Mouse (Mus musculus): ENCODE results near the gene Olfr642. TPM values are rescaled to one million over a fixed set of nuclear protein-coding genes. Genes with fewer than 3 reads are reported as not detected.

Gene Olfr642
- polyA plus RNA-seq, 1 experiment from 2014 or later, result not detected

- Histone ChIP-seq H3K27me3 (ENCODE audit: control insufficient read depth, insufficient read depth, low read length) (no peaks in the 10 kb centered on the region), H3K9me3 (ENCODE audit: control insufficient read depth, low read length) (no peaks in the 10 kb centered on the region), H3K27ac (ENCODE audit: low read depth, low read length) (no peak overlapping the region), H3K4me2 (ENCODE audit: low read depth, low read length) (no peak overlapping the region), H3K36me3 (ENCODE audit: control insufficient read depth, insufficient read depth, low read length) (no peaks in the 10 kb centered on the region), H3K4me3 (ENCODE audit: low read depth, low read length) (no peak overlapping the region), H3K9ac (replicated peaks; ENCODE audit: low read depth, low read length) (no peak overlapping the region), H3K4me1 (ENCODE audit: control insufficient read depth, insufficient read depth, low read length) (no peaks in the 10 kb centered on the region)
- WGBS, result 88% methylated on average over 6 of the region's 6 CpGs
- no peak for ATAC-seq (ENCODE audit: low read depth)
Measured at GRCm38 (mm10) chr7:104021651-104022050, 30.8 kb downstream of the Olfr642 start.

GRCm38 (mm10) chr7:104018953-104019352 is 33.5 kb downstream of the Olfr642 start:
- H3K4me3 ChIP-seq (ENCODE audit: low read depth, low read length), result no peak overlapping the region
- H3K27ac ChIP-seq (ENCODE audit: low read depth, low read length), result no peak overlapping the region
- no peaks in the 10 kb centered on the region for H3K36me3 ChIP-seq (ENCODE audit: control insufficient read depth, insufficient read depth, low read length)
- 88% methylated on average over 1 of the region's 1 CpGs for WGBS
- H3K27me3 ChIP-seq (ENCODE audit: control insufficient read depth, insufficient read depth, low read length), result no peaks in the 10 kb centered on the region
- H3K4me1 ChIP-seq (ENCODE audit: control insufficient read depth, insufficient read depth, low read length), result no peaks in the 10 kb centered on the region
- no peak overlapping the region for H3K9ac ChIP-seq (replicated peaks; ENCODE audit: low read depth, low read length)
- no peak for ATAC-seq (ENCODE audit: low read depth)
- H3K4me2 ChIP-seq (ENCODE audit: low read depth, low read length), result no peak overlapping the region
- H3K9me3 ChIP-seq (ENCODE audit: control insufficient read depth, low read length), result no peaks in the 10 kb centered on the region

GRCm38 (mm10) chr7:104017203-104017602 is 35.3 kb downstream of the Olfr642 start, which contains the start of gene Olfr639:
TSS of gene Olfr639 (minus strand) at chr7:104017303.
- Histone ChIP-seq H3K4me3 (ENCODE audit: low read depth, low read length) (no peak within 1 kb of the TSS), H3K27me3 (ENCODE audit: control insufficient read depth, insufficient read depth, low read length) (no peaks in the 10 kb centered on the region), H3K4me2 (ENCODE audit: low read depth, low read length) (no peak within 1 kb of the TSS), H3K27ac (ENCODE audit: low read depth, low read length) (no peak within 1 kb of the TSS), H3K4me1 (ENCODE audit: control insufficient read depth, insufficient read depth, low read length) (no peaks in the 10 kb centered on the region), H3K9me3 (ENCODE audit: control insufficient read depth, low read length) (no peaks in the 10 kb centered on the region), H3K36me3 (ENCODE audit: control insufficient read depth, insufficient read depth, low read length) (no peaks in the 10 kb centered on the region), H3K9ac (replicated peaks; ENCODE audit: low read depth, low read length) (no peak within 1 kb of the TSS)
- ATAC-seq (ENCODE audit: low read depth), result no peak

GRCm38 (mm10) chr7:103999124-103999523 is 53.3 kb downstream of the Olfr642 start:
- Histone ChIP-seq H3K9me3 (ENCODE audit: control insufficient read depth, low read length) (no peaks in the 10 kb centered on the region), H3K36me3 (ENCODE audit: control insufficient read depth, insufficient read depth, low read length) (no peaks in the 10 kb centered on the region), H3K27me3 (ENCODE audit: control insufficient read depth, insufficient read depth, low read length) (no peaks in the 10 kb centered on the region), H3K4me1 (ENCODE audit: control insufficient read depth, insufficient read depth, low read length) (no peaks in the 10 kb centered on the region), H3K27ac (ENCODE audit: low read depth, low read length) (no peak overlapping the region), H3K9ac (replicated peaks; ENCODE audit: low read depth, low read length) (no peak overlapping the region), H3K4me3 (ENCODE audit: low read depth, low read length) (no peak overlapping the region), H3K4me2 (ENCODE audit: low read depth, low read length) (no peak overlapping the region)
- no peak for ATAC-seq (ENCODE audit: low read depth)

GRCm38 (mm10) chr7:103998446-103998845 is 54.0 kb downstream of the Olfr642 start, which contains the start of gene Olfr638:
TSS of gene Olfr638 (plus strand) at chr7:103998746.
- Histone ChIP-seq H3K4me1 (ENCODE audit: control insufficient read depth, insufficient read depth, low read length) (no peaks in the 10 kb centered on the region), H3K9ac (replicated peaks; ENCODE audit: low read depth, low read length) (no peak within 1 kb of the TSS), H3K9me3 (ENCODE audit: control insufficient read depth, low read length) (no peaks in the 10 kb centered on the region), H3K27me3 (ENCODE audit: control insufficient read depth, insufficient read depth, low read length) (no peaks in the 10 kb centered on the region), H3K4me2 (ENCODE audit: low read depth, low read length) (no peak within 1 kb of the TSS), H3K4me3 (ENCODE audit: low read depth, low read length) (no peak within 1 kb of the TSS), H3K27ac (ENCODE audit: low read depth, low read length) (no peak within 1 kb of the TSS), H3K36me3 (ENCODE audit: control insufficient read depth, insufficient read depth, low read length) (no peaks in the 10 kb centered on the region)
- ATAC-seq (ENCODE audit: low read depth), result no peak

Other genes with a start within 250 kb of the Olfr642 start
- gene Hbb-bt, start 238.7 kb downstream of the Olfr642 start, polyA plus RNA-seq (2014; fragmentation: Nextera tagmentation; extraction: Ambion mirVana), result 1,217 and 1,461 TPM in 2 replicates
- gene Hbb-bs, start 224.6 kb downstream of the Olfr642 start, polyA plus RNA-seq (2014; fragmentation: Nextera tagmentation; extraction: Ambion mirVana), result 2,922 and 4,105 TPM in 2 replicates
- not detected in 2 replicates for gene Hbb-bh2, start 212.1 kb downstream of the Olfr642 start, polyA plus RNA-seq (2014; fragmentation: Nextera tagmentation; extraction: Ambion mirVana)
- 1.5 and 5.1 TPM in 2 replicates for gene Hbb-bh1, start 209.5 kb downstream of the Olfr642 start, polyA plus RNA-seq (2014; fragmentation: Nextera tagmentation; extraction: Ambion mirVana)
- 261 and 1,449 TPM in 2 replicates for gene Hbb-y, start 199.4 kb downstream of the Olfr642 start, polyA plus RNA-seq (2014; fragmentation: Nextera tagmentation; extraction: Ambion mirVana)
- gene Olfr66, start 166.4 kb downstream of the Olfr642 start, polyA plus RNA-seq (2014; fragmentation: Nextera tagmentation; extraction: Ambion mirVana), result not detected in 2 replicates
- not detected in 2 replicates for gene Olfr64, start 158.2 kb downstream of the Olfr642 start, polyA plus RNA-seq (2014; fragmentation: Nextera tagmentation; extraction: Ambion mirVana)
- not detected in 2 replicates for gene Olfr65, start 149.2 kb downstream of the Olfr642 start, polyA plus RNA-seq (2014; fragmentation: Nextera tagmentation; extraction: Ambion mirVana)
- not detected in 2 replicates for gene Olfr631, start 123.8 kb downstream of the Olfr642 start, polyA plus RNA-seq (2014; fragmentation: Nextera tagmentation; extraction: Ambion mirVana)
- gene Olfr632, start 118.3 kb downstream of the Olfr642 start, polyA plus RNA-seq (2014; fragmentation: Nextera tagmentation; extraction: Ambion mirVana), result not detected in 2 replicates
- gene Olfr633, start 108.2 kb downstream of the Olfr642 start, polyA plus RNA-seq (2014; fragmentation: Nextera tagmentation; extraction: Ambion mirVana), result not detected in 2 replicates
- 0.03 TPM in 1 of 2 replicates, not detected in the other for gene Olfr635, start 81.5 kb downstream of the Olfr642 start, polyA plus RNA-seq (2014; fragmentation: Nextera tagmentation; extraction: Ambion mirVana)
- not detected in 2 replicates for gene Olfr638, start 53.9 kb downstream of the Olfr642 start, polyA plus RNA-seq (2014; fragmentation: Nextera tagmentation; extraction: Ambion mirVana)
- gene Olfr639, start 35.4 kb downstream of the Olfr642 start, polyA plus RNA-seq (2014; fragmentation: Nextera tagmentation; extraction: Ambion mirVana), result 0.04 TPM in 1 of 2 replicates, not detected in the other
- gene Olfr640, start 27.1 kb downstream of the Olfr642 start, polyA plus RNA-seq (2014; fragmentation: Nextera tagmentation; extraction: Ambion mirVana), result not detected in 2 replicates
- not detected in 2 replicates for gene Olfr641, start 17.2 kb downstream of the Olfr642 start, polyA plus RNA-seq (2014; fragmentation: Nextera tagmentation; extraction: Ambion mirVana)
- gene 4930516K23Rik, start 8.8 kb upstream of the Olfr642 start, polyA plus RNA-seq (2014; fragmentation: Nextera tagmentation; extraction: Ambion mirVana), result not detected in 2 replicates
- not detected in 2 replicates for gene Olfr644, start 19.2 kb upstream of the Olfr642 start, polyA plus RNA-seq (2014; fragmentation: Nextera tagmentation; extraction: Ambion mirVana)
- gene Olfr645, start 32.8 kb upstream of the Olfr642 start, polyA plus RNA-seq (2014; fragmentation: Nextera tagmentation; extraction: Ambion mirVana), result not detected in 2 replicates
- gene Olfr646, start 52.2 kb upstream of the Olfr642 start, polyA plus RNA-seq (2014; fragmentation: Nextera tagmentation; extraction: Ambion mirVana), result not detected in 2 replicates
- not detected in 2 replicates for gene Ubqln5, start 77.2 kb upstream of the Olfr642 start, polyA plus RNA-seq (2014; fragmentation: Nextera tagmentation; extraction: Ambion mirVana)
- gene Olfr643, start 84.7 kb upstream of the Olfr642 start, polyA plus RNA-seq (2014; fragmentation: Nextera tagmentation; extraction: Ambion mirVana), result not detected in 2 replicates
- gene Ubqln3, start 90.6 kb upstream of the Olfr642 start, polyA plus RNA-seq (2014; fragmentation: Nextera tagmentation; extraction: Ambion mirVana), result not detected in 2 replicates
- not detected in 2 replicates for gene Ubqlnl, start 97.9 kb upstream of the Olfr642 start, polyA plus RNA-seq (2014; fragmentation: Nextera tagmentation; extraction: Ambion mirVana)
- not detected in 2 replicates for gene Olfm5, start 112.2 kb upstream of the Olfr642 start, polyA plus RNA-seq (2014; fragmentation: Nextera tagmentation; extraction: Ambion mirVana)
- 0.37 and 0.78 TPM in 2 replicates for gene Olfr648, start 130.7 kb upstream of the Olfr642 start, polyA plus RNA-seq (2014; fragmentation: Nextera tagmentation; extraction: Ambion mirVana)
- gene Olfr649, start 143.3 kb upstream of the Olfr642 start, polyA plus RNA-seq (2014; fragmentation: Nextera tagmentation; extraction: Ambion mirVana), result not detected in 2 replicates
- 0.31 and 0.48 TPM in 2 replicates for gene Trim6, start 166.1 kb upstream of the Olfr642 start, polyA plus RNA-seq (2014; fragmentation: Nextera tagmentation; extraction: Ambion mirVana)
- gene Trim34a, start 191.8 kb upstream of the Olfr642 start, polyA plus RNA-seq (2014; fragmentation: Nextera tagmentation; extraction: Ambion mirVana), result 0.60 and 0.73 TPM in 2 replicates
- gene Trim5, start 235.4 kb upstream of the Olfr642 start, polyA plus RNA-seq (2014; fragmentation: Nextera tagmentation; extraction: Ambion mirVana), result 0.07 and 0.10 TPM in 2 replicates

Measured in neural tube, embryonic 14.5 days (tissue).